Mouse (Mus musculus) olfactory bulb, adult 2 months (tissue): ENCODE results near the gene Aak1.

Experiments used
- CTCF ChIP-seq: fragments of 200-500 bp; IDR thresholded peaks from 2 replicates; pipeline ENCODE4 v1.5.1; 2012; ENCODE audit warnings: low read depth, mild to moderate bottlenecking, low read length, moderate library complexity; ENCODE audit not compliant: insufficient read depth
- POLR2A ChIP-seq: fragments of 200-500 bp; IDR thresholded peaks from 2 replicates; pipeline ENCODE4 v1.6.1; 2012; ENCODE audit warnings: mild to moderate bottlenecking, low read depth, low read length, moderate library complexity; ENCODE audit not compliant: insufficient read depth

DNA sequence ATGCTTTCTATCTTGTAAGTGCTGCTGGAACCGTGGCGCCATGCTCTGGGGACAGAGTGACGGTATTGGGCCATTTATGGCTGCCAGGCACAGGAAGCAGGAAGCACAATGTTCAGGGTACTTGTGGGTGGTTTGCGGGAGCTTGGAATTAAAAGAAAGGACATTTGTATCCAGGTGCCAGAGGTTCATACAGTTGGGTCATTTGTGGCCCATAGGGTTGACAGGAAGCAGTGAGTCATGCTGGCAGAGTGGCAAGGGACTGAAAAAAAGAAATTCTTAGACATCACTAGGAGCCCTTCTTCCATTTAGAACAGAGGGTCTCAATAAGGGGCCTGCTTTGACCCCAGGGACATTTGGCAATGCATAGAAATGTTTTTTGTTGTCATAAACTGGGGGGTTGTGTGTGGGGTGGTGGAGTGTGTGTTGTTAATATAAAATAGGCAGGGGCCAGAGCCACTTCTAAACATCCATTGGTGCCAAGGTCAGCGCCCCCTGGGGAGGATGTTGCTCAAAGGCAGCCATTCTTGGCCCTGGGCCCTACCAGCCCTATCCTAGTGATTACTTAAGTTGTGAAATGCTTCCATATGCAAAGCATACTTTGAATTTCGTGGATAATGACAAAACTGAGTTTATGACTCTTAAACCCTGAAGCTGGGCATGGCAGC, 25.5 kb downstream of the Aak1 start:
- TF ChIP-seq CTCF (no peak), POLR2A (no peak)
